In genomic region chr3:140792943-140793342, GRCm38 (mm10) we compare ENCODE assay signal across 25 mouse cellular contexts.
A peak's percentile ranks its signal among the peaks of the same experiment; 100 is the strongest.
DNase-seq lines count a peak whose midpoint lies in the region; ATAC-seq and TF ChIP-seq lines count a peak whose summit lies in the region.
"Had no signal": no experiment of that assay in that cellular context is flagged by ENCODE, and none has a peak within 500 bp of the region (broad histone marks: within the 10 kb centered on the region; RNA-seq: fewer than 3 reads in every experiment).

No protein-coding gene starts in this region.

- H3K4me3 ChIP-seq in left cerebral cortex, adult 2 months = no peak overlapping the region
- H3K4me3 ChIP-seq: embryonic facial prominence, embryonic 10.5 days; embryonic facial prominence, embryonic 13.5 days; erythroblast, embryonic 14.5 days; forebrain, embryonic 10.5 days; gastrocnemius, adult 2 months; hindbrain, embryonic 12.5 days; hindbrain, embryonic 15.5 days had no signal

- H3K27ac ChIP-seq in left cerebral cortex, adult 2 months = no peak overlapping the region
- H3K27ac ChIP-seq: embryonic facial prominence, embryonic 10.5 days; embryonic facial prominence, embryonic 13.5 days; forebrain, embryonic 10.5 days; gastrocnemius, adult 2 months; hindbrain, embryonic 12.5 days; hindbrain, embryonic 15.5 days had no signal

- ATAC-seq in erythroid progenitor cell, adult 5-6 weeks (replicated peaks; ENCODE audit: low FRiP score, poor library complexity, severe bottlenecking) = no peak
- ATAC-seq: CD4-positive, CD25-positive, alpha-beta regulatory T cell, adult 4 months; forebrain, embryonic 14.5 days; forebrain, postnatal 0 days had no signal

- DNase-seq in frontal cortex, postnatal 36 days (ENCODE audit: low spot score in 2 of 2) = peak; percentile 2 to 38
- no peak for DNase-seq in frontal cortex, postnatal 10 days (ENCODE audit: low spot score in 2 of 2)
- peak; percentile 4 to 10 for DNase-seq in left cerebral cortex, postnatal 36 days (ENCODE audit: low spot score in 2 of 2)
- no peak for DNase-seq in left cerebral cortex, adult 2 months (ENCODE audit: extremely low spot score in 1 of 2, low spot score in 2 of 2)
- DNase-seq in telencephalon, adult 2 months (ENCODE audit: low read depth, low spot score) = peak; percentile 21
- DNase-seq: adrenal gland, adult 2 months; adrenal gland, postnatal 14 days; cerebellum, adult 11-12 months; cerebellum, adult 8-10 months; cerebellum, postnatal 10 days; cerebellum, postnatal 36 days; embryo, embryonic 11 days; forebrain, postnatal 0 days; gastrocnemius, adult 2 months; gastrocnemius, postnatal 14 days; heart, adult 11 months had no signal

- intact Hi-C loops in left cerebral cortex, postnatal 36 days (cut with DNase I) = no loop called here
- intact Hi-C loops in left cerebral cortex, adult 2 months (cut with DNase I) = no loop called here

- no peak for TF ChIP-seq CTCF in left cerebral cortex, adult 2 months (IDR thresholded peaks at IDR 0.05)

Comparison
In these comparisons a context has a peak if more than half of its experiments do, and no peak if none do; other contexts are left out.
1. DNase-seq: peak in frontal cortex, postnatal 36 days (2 of 2), left cerebral cortex, postnatal 36 days (2 of 2) and telencephalon, adult 2 months (single experiment); none in frontal cortex, postnatal 10 days (0 of 2) and left cerebral cortex, adult 2 months (0 of 2).